Mouse (Mus musculus) CD4-positive, CD25-positive, alpha-beta regulatory T cell, adult 2 months (primary cell): Measurements from ENCODE around the gene Galnt10.
"Not testable (repeated sequence)": the region's sequence is repeated elsewhere in the genome, so short reads cannot be mapped to it uniquely, and the experiment has no call there.

Experiments used
- DNase-seq: peaks from one replicate; pipeline ENCODE4 v3.0.0-alpha.2; 2012; ENCODE audit warnings: low read depth, low spot score

Gene Galnt10

DNA sequence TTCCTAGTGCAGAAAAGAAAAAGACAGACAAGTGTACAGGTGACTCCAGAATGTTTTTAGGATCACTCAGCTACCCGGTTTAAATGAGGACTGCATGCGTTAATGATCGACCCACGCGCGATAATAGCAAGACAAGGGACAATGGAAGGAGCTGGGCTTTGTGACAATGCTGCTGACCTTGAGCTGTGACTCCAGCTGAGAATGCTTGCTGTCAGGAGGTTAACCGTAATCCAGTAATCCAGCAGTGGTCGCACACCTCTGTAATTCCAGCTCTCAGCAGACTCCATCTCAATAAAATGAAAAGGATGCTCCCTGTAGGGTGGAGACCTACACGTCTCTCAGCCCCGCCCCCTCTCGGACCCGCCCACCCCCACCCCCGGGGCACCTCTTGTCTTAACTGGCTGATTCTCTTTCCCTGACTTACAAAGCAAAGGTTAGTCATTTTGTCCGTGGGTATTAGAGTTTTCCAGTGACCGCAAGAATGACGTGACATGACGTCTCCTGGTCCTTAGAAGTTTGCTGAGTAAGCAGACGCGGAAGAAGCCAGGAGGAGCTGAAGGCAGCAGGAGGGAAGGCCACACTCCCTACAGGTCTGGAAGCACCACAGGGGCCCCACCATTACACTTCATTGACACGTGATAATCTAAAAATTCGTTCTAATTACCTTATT, 145.8 kb downstream of the Galnt10 start:
- DNase-seq = peak; percentile 56

DNA sequence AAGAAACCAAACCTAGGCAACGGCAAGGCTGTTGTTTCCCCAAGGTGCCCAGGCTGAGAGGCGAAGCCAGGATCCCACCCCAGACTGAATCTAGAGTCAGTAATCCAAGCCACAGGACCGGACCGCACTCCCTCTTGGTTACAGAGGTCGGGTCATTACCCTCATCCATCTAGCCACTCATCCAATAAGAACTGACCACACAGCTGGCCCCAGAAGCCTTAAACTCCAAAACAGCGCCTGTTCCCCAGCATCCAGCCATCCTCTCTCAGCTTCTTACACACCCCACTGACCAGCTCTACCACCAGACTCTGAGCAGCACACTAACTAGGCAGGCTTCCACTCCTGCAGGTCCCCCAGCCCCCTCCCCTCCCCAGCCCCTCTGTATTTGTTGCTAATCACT, 149.8 kb downstream of the Galnt10 start:
- DNase-seq = no peak

DNA sequence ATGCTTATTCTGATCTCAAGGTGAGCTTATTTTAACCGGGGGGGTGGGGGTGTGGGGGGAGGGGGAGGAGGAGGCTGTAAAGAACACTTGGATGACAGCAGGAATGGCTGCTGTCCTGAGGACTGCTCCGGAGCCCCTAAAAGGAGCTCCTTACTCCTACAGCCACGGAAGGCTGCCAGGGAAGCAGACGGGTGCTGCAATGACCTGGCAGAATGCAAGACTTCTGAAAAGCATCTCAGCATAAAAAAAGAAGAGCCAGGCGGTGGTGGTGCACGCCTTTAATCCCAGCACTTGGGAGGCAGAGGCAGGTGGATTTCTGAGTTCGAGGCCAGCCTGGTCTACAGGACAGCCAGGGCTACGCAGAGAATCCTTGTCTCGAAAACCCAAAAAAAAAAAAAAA, 152.6 kb downstream of the Galnt10 start:
- DNase-seq = no peak

DNA sequence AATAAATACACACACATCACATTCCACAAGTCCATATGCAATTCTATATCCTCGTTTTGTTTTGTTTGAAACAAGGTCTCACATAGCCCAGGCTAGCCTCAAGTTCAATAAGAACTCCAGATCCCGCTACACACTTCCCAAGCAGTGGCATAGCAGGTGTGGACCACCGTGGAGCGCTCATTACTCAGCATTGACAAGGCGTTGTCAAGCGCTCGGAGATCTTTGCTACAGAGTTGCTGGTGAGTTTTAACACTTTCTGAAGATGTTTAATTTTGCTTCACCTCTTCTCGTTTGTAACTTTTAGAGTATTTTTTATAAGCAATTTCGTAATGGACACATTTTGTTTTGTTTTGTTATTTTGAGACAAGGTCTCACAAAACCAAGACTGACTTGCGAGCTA, 154.2 kb downstream of the Galnt10 start:
- no peak for DNase-seq

DNA sequence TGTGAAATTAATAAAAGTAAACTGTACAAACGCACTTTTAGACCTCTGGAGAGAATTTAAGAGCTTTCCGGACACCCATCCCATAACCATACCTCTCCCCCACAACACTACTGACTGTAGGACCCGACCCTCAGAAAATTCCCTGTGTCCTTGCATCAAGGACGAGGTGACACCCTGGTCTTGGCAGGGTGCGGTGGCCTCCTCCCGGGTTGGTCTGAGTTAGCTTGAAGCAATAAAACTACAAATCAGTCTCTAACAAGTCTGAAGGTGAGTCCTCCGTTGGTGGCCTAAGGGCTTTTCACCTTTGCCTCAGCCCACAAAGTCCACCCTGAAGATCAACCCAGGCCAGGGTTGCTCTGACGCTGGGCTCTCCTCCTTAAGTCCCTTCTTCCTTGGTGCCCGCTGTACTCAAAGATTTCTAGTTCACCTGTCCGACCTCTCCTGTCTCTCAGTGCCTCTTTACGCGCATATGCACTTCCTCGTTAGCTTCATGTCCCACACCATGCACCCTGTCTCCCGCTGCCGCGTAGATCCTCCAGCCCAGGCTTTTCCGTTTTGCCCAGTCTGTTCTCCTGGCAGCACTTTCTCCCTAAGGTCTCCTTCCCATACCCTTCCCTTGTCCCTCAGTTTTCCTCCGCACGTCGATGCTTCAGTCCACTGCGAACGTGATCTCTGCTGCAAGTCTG, 155.2 kb downstream of the Galnt10 start:
- peak; percentile 43 for DNase-seq

DNA sequence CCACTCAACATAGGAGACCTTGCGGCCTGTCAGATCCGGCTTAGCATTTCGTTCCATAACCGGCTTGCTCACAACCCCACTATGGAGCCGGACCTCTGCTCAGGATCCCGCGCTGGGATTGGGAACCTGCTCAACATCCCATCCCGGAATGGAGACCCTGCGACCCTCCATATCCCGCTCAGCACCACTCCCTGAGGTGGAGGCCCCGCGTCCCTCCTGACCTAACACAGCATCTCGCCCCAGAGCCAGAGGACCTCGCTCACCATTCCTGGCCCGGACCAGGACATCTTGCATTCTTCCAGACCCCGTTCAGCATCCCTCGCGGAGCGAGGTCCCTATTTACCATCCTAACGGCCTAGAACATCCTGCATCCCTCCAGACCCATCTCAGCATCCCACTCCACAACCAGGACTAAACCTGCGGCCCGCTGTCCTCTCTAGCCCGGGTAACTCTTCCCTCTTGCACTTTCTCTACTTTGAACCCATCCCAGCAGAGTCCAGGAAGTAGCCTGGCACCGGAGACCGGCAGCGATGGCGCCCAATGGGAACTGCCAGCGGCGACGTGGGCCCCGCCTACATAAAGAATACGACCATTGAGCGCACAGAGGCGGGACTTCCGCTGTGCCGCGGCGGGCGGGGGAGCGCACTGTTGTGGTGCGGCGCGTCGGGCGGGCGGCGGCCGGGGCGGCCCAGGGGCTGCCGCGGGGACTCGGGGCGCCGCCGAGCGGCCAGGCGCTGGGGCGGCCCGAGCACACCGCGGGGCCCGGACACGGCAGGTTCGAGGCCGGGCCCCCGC, 155.9 kb downstream of the Galnt10 start, which contains the start of gene Sap30l:
TSS of gene Sap30l (plus strand) at position 667 of the 795 bp plus-strand sequence.
- peak; percentile 97 for DNase-seq

DNA sequence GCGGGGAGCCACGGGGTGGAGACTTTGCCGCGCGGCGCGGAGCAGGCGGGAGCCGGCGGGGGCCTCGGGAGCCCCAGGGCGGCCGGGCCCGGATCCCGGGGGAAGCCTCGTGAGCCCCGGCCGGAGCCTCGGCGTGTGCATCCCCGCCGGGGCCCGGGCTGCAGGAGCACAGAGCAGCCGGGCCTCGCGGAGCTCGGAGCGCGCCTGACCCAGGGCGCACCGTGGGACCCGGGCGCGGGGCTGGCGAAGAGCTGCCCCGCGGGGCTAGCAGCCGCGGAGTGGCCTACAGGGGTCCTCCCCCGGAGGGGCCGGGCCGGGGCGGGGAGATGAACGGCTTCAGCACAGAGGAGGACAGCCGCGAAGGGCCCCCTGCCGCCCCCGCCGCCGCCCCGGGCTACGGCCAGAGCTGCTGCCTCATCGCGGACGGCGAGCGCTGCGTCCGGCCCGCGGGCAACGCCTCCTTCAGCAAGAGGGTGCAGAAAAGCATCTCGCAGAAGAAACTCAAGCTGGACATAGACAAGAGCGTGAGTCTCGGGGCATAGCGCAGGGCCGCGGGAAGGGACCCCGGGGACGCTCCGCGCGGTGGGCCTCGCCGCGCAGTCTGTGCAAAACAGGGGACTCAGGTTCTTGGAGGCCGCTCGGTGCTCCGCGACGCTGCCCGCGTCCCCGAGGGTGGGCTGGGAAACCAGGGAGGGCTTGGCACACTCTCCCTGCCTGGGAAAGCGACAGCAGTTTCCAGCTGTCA, 156.7 kb downstream of the Galnt10 start:
- no peak for DNase-seq

DNA sequence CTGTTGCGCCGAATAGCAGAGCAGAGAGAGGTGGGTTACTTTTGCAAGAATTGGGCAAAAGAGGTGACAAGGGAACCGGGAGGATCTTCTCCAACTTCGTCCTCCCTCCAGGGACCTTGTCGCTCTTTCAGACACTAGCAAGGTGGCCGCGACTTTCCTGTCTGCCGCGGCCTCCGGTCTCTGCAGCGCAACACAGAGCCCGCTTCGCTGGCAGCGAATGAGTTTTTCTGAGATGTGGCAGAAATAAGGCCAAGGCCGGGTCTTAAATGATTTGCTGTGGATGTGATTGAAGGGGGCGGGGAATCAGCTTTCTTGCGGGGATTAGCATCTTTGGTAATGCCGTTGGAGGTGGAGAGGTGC, 157.2 kb downstream of the Galnt10 start:
- DNase-seq = peak; percentile 48

DNA sequence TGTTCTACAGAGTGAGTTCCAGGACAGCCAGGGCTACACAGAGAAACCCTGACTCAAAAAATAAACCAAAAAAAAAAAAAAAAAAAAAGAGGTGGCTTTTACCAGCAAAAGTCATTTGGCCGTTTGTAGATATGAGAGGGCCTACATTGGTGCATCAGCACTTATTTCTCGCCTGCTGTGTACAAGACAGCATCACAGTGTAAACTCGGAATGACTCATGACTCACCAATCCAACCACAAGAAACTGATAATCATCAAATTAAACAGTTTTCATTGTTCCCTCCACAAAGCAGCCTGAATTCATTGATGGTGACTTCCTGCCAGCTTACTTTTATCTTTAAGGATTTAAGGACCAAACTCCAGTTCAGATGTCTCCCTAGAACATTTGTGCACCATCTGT, 159.8 kb downstream of the Galnt10 start:
- peak; percentile 46 for DNase-seq

DNA sequence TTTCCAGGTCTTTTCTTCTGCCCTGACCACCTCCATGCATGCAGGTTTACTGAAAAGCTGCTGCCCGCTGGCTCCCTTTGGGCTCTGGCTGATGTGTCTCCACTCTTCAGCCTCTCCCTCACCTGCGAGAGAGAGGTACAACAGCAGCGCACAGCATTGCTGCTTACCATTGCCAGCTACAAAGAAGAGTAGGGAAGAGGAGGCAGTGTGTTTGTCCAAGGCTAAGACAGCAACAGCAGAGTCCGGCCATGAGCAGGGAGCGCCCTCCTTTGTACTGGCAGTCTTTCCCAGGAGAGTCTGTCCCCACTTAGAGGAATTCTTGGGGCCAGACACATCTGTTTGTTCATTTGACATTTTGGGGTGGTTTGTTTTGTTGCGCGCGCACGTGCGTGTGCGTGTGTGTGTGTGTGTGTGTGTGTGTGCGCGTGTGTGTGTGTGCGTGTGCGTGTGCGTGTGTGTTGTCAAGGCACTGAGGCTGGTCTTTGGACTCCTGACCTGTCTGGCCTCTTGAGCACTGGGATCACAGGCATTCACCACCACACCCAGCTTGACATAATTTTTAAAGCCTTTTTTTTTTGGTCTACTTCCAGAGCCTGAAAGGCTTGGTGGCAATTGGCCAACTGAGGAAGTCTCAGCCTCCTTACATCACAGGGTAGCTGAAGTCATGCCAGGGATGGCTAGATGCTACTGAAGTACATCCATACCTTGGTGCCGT, 163.9 kb downstream of the Galnt10 start:
- DNase-seq = no peak

DNA sequence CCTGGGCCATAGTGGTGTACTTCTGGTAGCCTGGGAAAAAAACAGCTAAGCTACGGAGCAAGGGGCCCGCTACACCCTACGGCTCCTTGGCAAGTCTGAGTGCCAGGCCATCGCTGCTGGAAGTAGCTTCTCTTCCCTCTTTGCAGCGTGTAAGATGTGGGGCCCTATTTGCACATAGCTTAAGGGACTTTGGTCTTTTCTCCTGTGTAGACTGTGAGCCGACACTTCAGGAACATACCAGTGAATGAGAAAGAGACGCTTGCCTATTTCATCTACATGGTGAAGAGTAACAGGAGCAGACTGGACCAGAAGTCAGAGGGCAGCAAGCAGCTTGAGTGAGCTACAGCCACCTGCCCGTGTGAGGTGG, 164.5 kb downstream of the Galnt10 start:
- DNase-seq = no peak

DNA sequence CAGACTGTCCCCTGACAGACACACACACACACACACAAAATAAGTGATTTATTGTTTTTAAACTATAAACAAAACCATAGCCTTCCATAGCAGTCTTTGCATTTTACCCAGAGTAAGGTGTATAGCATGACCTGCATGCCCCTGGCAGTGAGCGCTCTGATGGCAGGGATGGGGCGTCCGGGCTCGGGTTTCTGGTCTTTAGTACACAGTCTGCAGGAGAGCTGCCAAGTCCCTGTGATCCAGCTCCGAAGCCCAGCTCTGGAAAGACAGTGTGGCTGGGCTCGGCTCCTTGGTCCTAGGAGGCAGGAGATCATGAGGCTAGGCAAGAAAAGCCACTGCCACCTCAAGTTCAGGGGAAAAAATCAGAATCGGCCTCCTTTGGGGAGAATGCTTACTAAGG, 165.8 kb downstream of the Galnt10 start:
- no peak for DNase-seq

DNA sequence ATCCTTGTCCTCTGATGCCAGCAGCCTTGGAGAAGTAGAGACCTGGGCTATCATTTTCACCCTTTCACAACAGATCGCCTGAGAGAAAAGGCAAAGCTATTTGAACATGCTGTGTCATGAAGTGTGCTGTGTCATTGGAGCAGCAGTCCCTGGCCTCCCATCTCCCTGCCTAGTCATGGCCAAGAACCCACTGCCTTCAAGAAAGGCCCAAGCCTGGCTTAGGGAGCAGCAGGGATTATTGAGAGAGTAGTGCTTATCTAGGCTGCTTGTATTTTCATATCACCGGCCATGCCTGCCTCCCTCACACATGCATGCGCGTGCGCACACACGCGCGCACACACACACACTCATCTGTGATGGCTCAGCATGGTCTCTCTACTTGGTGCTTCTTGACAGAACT, 167.0 kb downstream of the Galnt10 start:
- DNase-seq = no peak

DNA sequence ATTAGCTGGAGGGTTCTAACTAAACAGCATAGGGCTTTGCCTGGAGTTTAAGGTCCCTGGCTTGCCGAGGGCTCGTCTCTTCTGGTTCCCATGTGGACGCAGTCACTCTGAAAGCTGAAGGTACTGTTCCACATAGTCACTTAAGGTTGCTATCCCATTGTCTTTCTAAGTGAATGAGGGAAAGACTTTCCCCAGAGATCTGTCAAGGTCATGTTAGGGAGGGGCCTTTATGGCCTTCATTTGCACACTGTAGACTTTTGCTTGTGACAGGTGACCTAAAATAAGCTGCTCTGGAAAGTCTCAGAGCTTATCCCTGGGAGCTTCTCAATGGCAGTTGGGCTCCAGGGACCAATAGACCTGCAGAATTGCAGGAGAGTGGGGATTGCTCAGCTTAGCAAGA, 168.4 kb downstream of the Galnt10 start:
- DNase-seq = no peak

DNA sequence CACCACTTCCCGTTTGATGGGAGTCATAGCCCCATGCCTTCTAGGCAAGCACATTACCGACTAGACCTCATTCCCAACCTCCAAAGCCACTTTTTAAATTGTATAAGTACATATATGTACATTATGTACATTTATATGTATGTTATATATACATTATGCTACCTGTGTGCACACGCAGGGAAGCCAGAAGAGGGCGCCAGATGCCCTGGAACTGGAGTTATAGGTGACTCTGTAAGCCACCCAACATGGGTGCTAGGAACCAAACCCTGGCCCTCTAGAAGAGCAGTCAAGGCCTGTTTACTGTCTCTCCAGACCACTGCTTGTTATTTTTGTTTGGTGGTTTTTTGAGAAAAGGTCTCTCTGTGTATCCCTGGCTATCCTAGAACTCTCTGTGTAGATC, 172.9 kb downstream of the Galnt10 start:
- no peak for DNase-seq

DNA sequence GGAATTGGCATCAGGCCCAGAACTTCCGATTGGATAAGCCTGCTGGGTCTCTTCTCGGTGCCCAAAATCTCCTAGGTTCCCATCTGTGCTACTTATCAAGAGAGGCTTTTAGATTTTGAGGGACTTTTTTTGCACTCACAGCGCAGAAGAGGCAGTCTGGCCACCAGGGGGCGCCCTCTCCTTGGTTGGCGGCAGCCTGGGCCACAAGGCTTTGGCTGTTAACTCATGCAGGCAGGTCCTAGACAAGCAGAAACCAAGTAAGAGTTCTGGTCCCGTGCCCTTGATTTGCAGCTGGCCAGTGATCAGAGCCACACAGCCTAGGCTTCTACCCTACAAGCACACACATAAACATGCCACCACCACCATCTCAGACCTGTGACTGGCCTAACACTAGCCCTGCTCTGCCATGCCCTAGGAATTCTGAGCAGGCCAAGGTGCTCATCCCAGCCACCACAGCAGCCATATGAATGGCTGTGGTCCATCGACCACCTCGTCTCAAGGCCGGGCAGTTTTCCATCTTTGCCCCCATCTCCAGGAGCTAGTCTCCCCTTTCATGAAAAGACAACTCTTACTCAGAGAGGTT, 174.8 kb downstream of the Galnt10 start:
- peak; percentile 81 for DNase-seq

DNA sequence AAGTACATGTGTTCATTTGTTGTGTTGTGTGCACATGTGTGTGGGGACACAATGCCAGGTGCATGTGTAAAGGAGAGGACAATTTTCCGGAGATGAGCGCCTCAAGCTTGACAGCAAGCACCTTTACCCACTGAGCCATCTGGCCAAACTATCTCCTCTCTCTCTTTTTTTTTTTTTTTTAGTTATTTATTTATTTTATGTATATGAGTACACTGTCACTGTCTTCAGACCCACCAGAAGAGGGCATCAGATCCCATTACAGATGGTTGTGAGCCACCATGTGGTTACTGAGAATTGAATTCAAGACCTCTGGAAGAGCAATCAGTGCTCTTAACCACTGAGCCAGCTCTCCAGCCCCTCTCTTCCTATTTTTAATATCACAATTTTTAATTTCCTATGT, 177.9 kb downstream of the Galnt10 start:
- not testable (repeated sequence) for DNase-seq

DNA sequence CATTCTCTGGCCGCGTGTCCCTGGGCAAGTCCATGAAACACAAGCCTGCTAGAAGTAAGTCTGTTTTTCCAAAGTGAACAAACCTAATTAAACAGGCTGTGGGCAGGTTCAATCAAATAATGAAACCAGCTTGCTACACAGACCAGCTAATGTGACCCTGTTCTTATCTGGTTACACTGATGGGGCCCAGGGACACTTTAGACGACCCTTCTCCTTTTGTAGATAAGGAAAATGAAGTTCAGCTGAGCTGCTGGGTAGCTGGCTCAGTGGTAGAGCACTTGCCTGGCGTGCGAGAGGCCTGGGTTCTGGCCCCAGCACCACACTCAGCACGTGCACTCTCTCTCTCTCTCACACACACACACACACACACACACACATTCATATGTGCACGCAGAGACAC, 178.5 kb downstream of the Galnt10 start:
- no peak for DNase-seq

DNA sequence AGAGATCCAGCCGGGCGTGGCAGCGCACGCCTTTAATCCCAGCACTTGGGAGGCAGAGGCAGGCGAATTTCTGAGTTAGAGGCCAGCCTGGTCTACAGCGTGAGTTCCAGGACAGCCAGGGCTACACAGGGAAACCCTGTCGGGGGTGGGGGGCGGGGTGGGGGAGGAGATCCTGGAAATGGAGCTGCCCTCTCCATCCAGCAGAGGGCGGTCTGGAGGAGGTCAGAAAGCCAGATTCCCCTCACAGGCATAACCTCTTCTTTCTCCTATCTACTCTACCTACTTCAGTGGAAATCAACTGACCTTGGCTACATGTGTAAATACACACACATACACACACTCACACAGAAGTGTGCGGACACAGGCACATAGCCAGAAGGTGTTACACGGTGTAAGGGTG, 180.0 kb downstream of the Galnt10 start:
- DNase-seq = peak; percentile 38

DNA sequence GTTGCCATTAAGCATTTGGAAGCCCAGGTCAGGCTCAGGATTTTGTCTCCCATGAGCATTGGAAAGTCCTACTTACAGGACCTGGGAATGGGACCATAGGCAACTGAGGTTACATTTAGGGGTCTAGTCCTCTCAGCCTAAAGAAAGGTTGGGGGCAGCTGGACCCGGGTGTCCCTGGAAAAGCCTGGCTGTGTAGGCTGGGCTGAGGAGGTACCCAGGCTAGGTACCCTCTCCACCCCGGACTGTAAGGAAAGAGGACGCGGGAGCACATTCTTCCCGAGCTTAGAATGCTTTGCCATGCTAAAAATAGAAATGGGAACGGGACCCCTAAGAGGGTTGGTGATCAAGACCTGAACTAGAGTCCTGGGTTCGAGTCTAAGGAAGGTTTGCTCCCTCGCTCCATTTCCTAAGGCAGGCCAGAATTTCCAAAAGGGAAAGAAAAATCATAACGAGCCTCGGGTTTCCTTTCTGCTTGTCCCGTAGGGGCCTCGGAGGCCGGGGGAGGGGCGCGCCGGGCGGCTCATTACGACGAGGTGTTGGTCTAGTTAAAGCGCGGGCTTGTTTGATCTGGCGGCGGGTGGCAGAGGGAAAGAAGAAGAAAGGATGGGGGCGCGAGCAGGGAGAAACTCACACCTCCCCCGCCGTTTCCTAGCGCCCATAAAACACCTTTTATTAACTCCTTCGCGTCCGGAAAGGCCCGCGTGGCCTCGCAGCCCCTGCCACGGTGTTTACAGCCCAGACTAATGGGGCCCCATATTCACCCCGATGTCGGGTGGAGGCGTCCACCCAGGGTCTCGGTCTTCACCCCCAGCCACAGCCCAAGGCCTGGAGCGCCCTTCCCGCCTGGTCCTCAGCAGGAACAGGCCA, 182.0 kb downstream of the Galnt10 start:
- peak; percentile 34 for DNase-seq
